Mouse (Mus musculus) intestine, embryonic 15.5 days (tissue): ENCODE results near the gene Cmklr1. TPM values are rescaled to one million over a fixed set of nuclear protein-coding genes. Genes with fewer than 3 reads are reported as not detected.

ENCODE experiments used
- ATAC-seq: fragments of 200-750 bp; cut with Nextera tagmentation; 2 replicates; pipeline ENCODE4 v1.8.0; 2017; ENCODE audit warnings: moderate TSS enrichment, moderate library complexity
- H3K27ac ChIP-seq: fragments of 300-500 bp; sonication (generic); 2 replicates; pipeline ENCODE4 v1.5.1; 2015; ENCODE audit warnings: mild to moderate bottlenecking, inconsistent platforms
- H3K27me3 ChIP-seq: fragments of 300-500 bp; sonication (generic); replicated peaks from 2 replicates; pipeline ENCODE4 v1.6.1; 2015; ENCODE audit warnings: inconsistent platforms
- H3K36me3 ChIP-seq: fragments of 300-500 bp; sonication (generic); 2 replicates; pipeline ENCODE4 v1.6.1; 2015; ENCODE audit warnings: inconsistent platforms
- H3K4me1 ChIP-seq: fragments of 300-500 bp; sonication (generic); replicated peaks from 2 replicates; pipeline ENCODE4 v1.6.1; 2015; ENCODE audit warnings: inconsistent platforms
- H3K4me2 ChIP-seq: fragments of 300-500 bp; sonication (generic); replicated peaks from 2 replicates; pipeline ENCODE4 v1.6.1; 2015; ENCODE audit warnings: mild to moderate bottlenecking, inconsistent platforms
- H3K4me3 ChIP-seq: fragments of 300-500 bp; sonication (generic); replicated peaks from 2 replicates; pipeline ENCODE4 v1.5.1; 2015; ENCODE audit warnings: inconsistent platforms
- H3K9ac ChIP-seq: fragments of 300-500 bp; sonication (generic); 2 replicates; pipeline ENCODE4 v1.6.1; 2015; ENCODE audit warnings: inconsistent platforms
- H3K9me3 ChIP-seq: fragments of 300-500 bp; sonication (generic); 2 replicates; pipeline ENCODE4 v1.6.1; 2016; ENCODE audit warnings: inconsistent platforms
- WGBS: fragments of 180-500 bp; shearing (Covaris S2); methylation state at CpG from one replicate; pipeline ENCODE4 v1.1.7; 2015; 5-methylcytosine and 5-hydroxymethylcytosine counted together
- polyA plus RNA-seq: library from polyadenylated mRNA; unstranded; fragments of >200 nt; fragmentation: Nextera tagmentation; extraction: Ambion mirVana; gene quantifications from 2 replicates; pipeline ENCODE4 v1.2.1, GENCODE M21; 2015

The Cmklr1 gene
- polyA plus RNA-seq, 1 experiment from 2014 or later = 3.7 TPM

GRCm38 (mm10) chr5:113611131-113611530, 39.1 kb downstream of the Cmklr1 start:
- no peak for ATAC-seq
- no peak overlapping the region for H3K27ac ChIP-seq

GRCm38 (mm10) chr5:113610490-113610889, 39.7 kb downstream of the Cmklr1 start:
- Histone ChIP-seq H3K27ac (0 out of 2 replicates have a peak overlapping the region, but pooled peaks have one; percentile 1), H3K36me3 (no peaks in the 10 kb centered on the region), H3K4me2 (no peak overlapping the region), H3K4me3 (no peak overlapping the region), H3K9me3 (no peaks in the 10 kb centered on the region), H3K4me1 (0 out of 2 replicates have a peak, but pooled peaks cover 5% of the 10 kb centered on the region), H3K27me3 (no peaks in the 10 kb centered on the region), H3K9ac (no peak overlapping the region)
- ATAC-seq = no peak
- 56% methylated on average over 6 of the region's 6 CpGs for WGBS

More at GRCm38 (mm10) chr5:113611131-113611530, 39.1 kb downstream of the Cmklr1 start:
- H3K4me3 ChIP-seq = no peak overlapping the region
- no peak overlapping the region for H3K9ac ChIP-seq
- 0 out of 2 replicates have a peak, but pooled peaks cover 5% of the 10 kb centered on the region for H3K4me1 ChIP-seq
- H3K36me3 ChIP-seq = no peaks in the 10 kb centered on the region
- 86% methylated on average over 6 of the region's 6 CpGs for WGBS
- no peaks in the 10 kb centered on the region for H3K27me3 ChIP-seq
- H3K9me3 ChIP-seq = no peaks in the 10 kb centered on the region
- no peak overlapping the region for H3K4me2 ChIP-seq

DNA sequence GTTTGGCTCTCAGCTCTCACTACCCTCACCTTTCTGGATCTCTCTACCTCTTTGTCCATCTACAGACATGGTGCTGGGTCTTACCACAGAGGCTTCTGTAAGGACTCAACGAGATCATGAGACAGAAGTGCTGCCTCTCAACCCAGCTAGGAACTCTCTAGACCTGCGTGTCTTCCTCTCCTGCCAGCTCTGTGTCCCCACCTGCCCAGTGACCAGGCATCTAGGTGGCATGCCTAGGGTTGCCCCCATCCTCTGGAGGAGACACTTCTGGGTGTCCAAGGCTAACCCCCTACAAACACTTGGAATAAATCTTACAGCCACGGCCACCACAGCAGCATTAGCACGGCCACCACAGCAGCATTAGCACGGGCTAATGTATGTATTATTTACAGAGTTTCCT, 40.3 kb downstream of the Cmklr1 start:
- Histone ChIP-seq H3K36me3 (no peaks in the 10 kb centered on the region), H3K27ac (no peak overlapping the region), H3K4me3 (no peak overlapping the region), H3K27me3 (no peaks in the 10 kb centered on the region), H3K4me1 (0 out of 2 replicates have a peak, but pooled peaks cover 5% of the 10 kb centered on the region), H3K4me2 (no peak overlapping the region), H3K9ac (no peak overlapping the region), H3K9me3 (no peaks in the 10 kb centered on the region)
- no peak for ATAC-seq
- 65% methylated on average over 5 of the region's 5 CpGs for WGBS

DNA sequence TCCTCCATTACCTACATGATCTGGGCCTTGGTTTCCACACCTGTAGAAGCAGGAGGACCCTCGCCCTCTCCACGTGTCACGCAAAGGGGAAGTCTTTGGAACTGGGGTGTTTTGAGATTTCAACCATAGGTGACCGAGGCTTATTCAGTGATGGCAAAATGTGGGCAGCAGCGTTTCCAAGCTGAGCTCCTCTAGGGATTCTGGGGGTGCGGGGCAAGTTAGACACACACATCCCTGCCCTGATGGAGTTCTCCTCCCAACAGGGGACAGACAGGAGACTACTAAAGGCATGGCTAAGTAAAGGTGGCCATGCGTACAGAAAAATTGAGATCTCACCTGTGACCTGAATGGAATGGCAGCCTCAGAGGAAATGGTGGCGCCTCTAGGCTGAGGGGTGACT, 41.7 kb downstream of the Cmklr1 start:
- Histone ChIP-seq H3K4me3 (no peak overlapping the region), H3K9me3 (no peaks in the 10 kb centered on the region), H3K9ac (no peak overlapping the region), H3K4me1 (0 out of 2 replicates have a peak, but pooled peaks cover 5% of the 10 kb centered on the region), H3K4me2 (0 out of 2 replicates have a peak overlapping the region, but pooled peaks have one; percentile 22), H3K36me3 (no peaks in the 10 kb centered on the region), H3K27me3 (no peaks in the 10 kb centered on the region), H3K27ac (no peak overlapping the region; the same call in 1 of the 2 replicates)
- no peak for ATAC-seq
- WGBS = 84% methylated on average over 8 of the region's 8 CpGs

- Histone ChIP-seq H3K36me3 (no peaks in the 10 kb centered on the region), H3K4me2 (peak overlapping the region; percentile 22; the same call in 1 of the 2 replicates), H3K9me3 (no peaks in the 10 kb centered on the region), H3K9ac (no peak overlapping the region; the same call in 1 of the 2 replicates), H3K4me1 (0 out of 2 replicates have a peak, but pooled peaks cover 5% of the 10 kb centered on the region), H3K4me3 (no peak overlapping the region), H3K27ac (peak overlapping the region; percentile 63), H3K27me3 (no peaks in the 10 kb centered on the region)
- WGBS = 26% methylated on average over 13 of the region's 13 CpGs
- no peak for ATAC-seq
These were observed 42.2 kb downstream of the Cmklr1 start for GRCm38 (mm10) chr5:113607941-113608431.

DNA sequence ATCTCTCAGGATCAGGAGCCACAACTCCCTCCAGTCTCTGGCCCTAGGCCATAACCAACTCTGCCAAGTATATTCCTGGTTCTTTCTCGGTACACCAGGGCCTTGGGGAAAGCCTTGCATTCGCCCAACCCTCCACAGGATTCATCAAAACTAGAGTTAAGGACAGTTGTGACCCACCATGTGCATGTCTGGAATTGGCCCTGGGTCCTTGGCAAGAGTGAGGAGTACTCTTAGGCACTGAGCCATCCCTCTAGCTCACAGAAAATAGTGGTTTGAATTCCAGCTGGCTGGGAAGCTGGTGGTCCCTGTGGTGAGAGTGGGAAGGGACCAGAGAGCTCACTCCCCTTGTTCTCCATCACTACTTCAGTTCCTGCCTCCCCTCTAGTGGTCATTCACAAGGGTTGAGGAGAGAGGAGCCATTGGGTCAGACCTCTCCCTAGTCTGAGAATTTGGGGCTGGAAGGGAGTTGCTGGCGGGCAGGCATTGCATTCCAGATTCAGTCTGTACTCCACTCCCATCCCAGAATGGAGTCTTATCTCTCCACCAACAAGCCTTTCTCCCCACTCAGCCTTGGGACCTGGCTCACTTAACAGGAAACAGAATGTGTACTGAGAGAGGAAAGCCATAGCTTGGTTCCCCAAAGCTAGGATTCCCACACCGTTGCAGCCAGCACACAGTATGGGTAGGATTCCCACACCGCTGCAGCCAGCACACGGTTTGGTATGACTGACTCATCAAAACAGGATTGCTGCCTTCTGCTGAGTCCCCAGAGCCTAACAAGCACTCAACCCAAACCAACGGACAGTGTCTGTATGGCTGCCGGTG, 43.1 kb downstream of the Cmklr1 start:
- Histone ChIP-seq H3K9me3 (no peaks in the 10 kb centered on the region), H3K36me3 (no peaks in the 10 kb centered on the region), H3K27me3 (no peaks in the 10 kb centered on the region), H3K9ac (no peak overlapping the region), H3K4me2 (no peak overlapping the region), H3K4me3 (no peak overlapping the region), H3K27ac (no peak overlapping the region), H3K4me1 (0 out of 2 replicates have a peak, but pooled peaks cover 5% of the 10 kb centered on the region)
- WGBS = 70% methylated on average over 8 of the region's 8 CpGs
- ATAC-seq = no peak

GRCm38 (mm10) chr5:113606121-113606520, 44.1 kb downstream of the Cmklr1 start:
- H3K4me2 ChIP-seq = no peak overlapping the region
- H3K27me3 ChIP-seq = no peaks in the 10 kb centered on the region
- no peaks in the 10 kb centered on the region for H3K36me3 ChIP-seq
- H3K4me3 ChIP-seq = no peak overlapping the region
- H3K9ac ChIP-seq = no peak overlapping the region
- H3K9me3 ChIP-seq = no peaks in the 10 kb centered on the region
- ATAC-seq = no peak
- 0 out of 2 replicates have a peak, but pooled peaks cover 5% of the 10 kb centered on the region for H3K4me1 ChIP-seq
- H3K27ac ChIP-seq = no peak overlapping the region
- 54% methylated on average over 3 of the region's 3 CpGs for WGBS

GRCm38 (mm10) chr5:113604758-113605157, 45.5 kb downstream of the Cmklr1 start:
- 0 out of 2 replicates have a peak, but pooled peaks cover 5% of the 10 kb centered on the region for H3K4me1 ChIP-seq
- WGBS = 60% methylated on average over 4 of the region's 4 CpGs
- H3K9me3 ChIP-seq = no peaks in the 10 kb centered on the region
- H3K36me3 ChIP-seq = no peaks in the 10 kb centered on the region
- no peak overlapping the region for H3K4me2 ChIP-seq
- no peak overlapping the region for H3K9ac ChIP-seq
- H3K4me3 ChIP-seq = no peak overlapping the region
- ATAC-seq = no peak
- no peaks in the 10 kb centered on the region for H3K27me3 ChIP-seq
- no peak overlapping the region for H3K27ac ChIP-seq

DNA sequence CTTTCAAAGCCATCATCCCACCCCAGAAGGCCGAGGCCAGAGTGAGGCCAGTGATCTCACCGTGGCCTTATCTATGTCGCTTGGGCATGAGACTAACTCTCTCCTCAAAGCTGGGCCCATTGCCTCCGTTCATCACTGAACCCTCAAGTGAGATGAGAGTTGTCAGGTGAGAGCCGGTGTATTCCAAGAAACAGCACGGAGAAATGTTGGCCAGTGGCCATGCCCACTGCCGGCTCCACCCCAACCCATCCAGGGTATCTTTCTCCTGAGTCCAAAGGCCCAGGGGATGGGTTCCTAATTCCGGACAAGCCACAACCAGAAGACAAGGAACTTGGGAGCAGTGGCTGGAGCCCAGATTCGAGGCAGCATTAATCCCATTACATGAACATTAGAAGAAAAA, 46.8 kb downstream of the Cmklr1 start:
- H3K4me1 ChIP-seq = 0 out of 2 replicates have a peak, but pooled peaks cover 5% of the 10 kb centered on the region
- no peaks in the 10 kb centered on the region for H3K9me3 ChIP-seq
- no peak overlapping the region for H3K4me3 ChIP-seq
- H3K9ac ChIP-seq = no peak overlapping the region
- H3K27ac ChIP-seq = no peak overlapping the region
- no peaks in the 10 kb centered on the region for H3K27me3 ChIP-seq
- no peak overlapping the region for H3K4me2 ChIP-seq
- H3K36me3 ChIP-seq = no peaks in the 10 kb centered on the region
- 82% methylated on average over 9 of the region's 9 CpGs for WGBS
- no peak for ATAC-seq

GRCm38 (mm10) chr5:113600803-113601202, 49.4 kb downstream of the Cmklr1 start:
- no peaks in the 10 kb centered on the region for H3K36me3 ChIP-seq
- no peaks in the 10 kb centered on the region for H3K4me1 ChIP-seq
- no peaks in the 10 kb centered on the region for H3K9me3 ChIP-seq
- H3K27ac ChIP-seq = no peak overlapping the region
- WGBS = 82% methylated on average over 4 of the region's 4 CpGs
- H3K27me3 ChIP-seq = no peaks in the 10 kb centered on the region
- no peak for ATAC-seq
- H3K9ac ChIP-seq = no peak overlapping the region
- no peak overlapping the region for H3K4me3 ChIP-seq
- no peak overlapping the region for H3K4me2 ChIP-seq

GRCm38 (mm10) chr5:113600181-113600580, 50.0 kb downstream of the Cmklr1 start:
- 66% methylated on average over 3 of the region's 3 CpGs for WGBS
- H3K4me2 ChIP-seq = no peak overlapping the region
- no peak for ATAC-seq

GRCm38 (mm10) chr5:113596780-113597353, 53.4 kb downstream of the Cmklr1 start:
- H3K9ac ChIP-seq = no peak overlapping the region
- H3K4me3 ChIP-seq = no peak overlapping the region
- no peaks in the 10 kb centered on the region for H3K36me3 ChIP-seq
- H3K27ac ChIP-seq = no peak overlapping the region
- ATAC-seq = no peak
- WGBS = 64% methylated on average over 9 of the region's 9 CpGs
- H3K9me3 ChIP-seq = no peaks in the 10 kb centered on the region
- no peak overlapping the region for H3K4me2 ChIP-seq
- H3K27me3 ChIP-seq = no peaks in the 10 kb centered on the region
- H3K4me1 ChIP-seq = no peaks in the 10 kb centered on the region

More at GRCm38 (mm10) chr5:113600181-113600580, 50.0 kb downstream of the Cmklr1 start:
- Histone ChIP-seq H3K4me1 (no peaks in the 10 kb centered on the region), H3K27me3 (no peaks in the 10 kb centered on the region), H3K9me3 (no peaks in the 10 kb centered on the region), H3K36me3 (no peaks in the 10 kb centered on the region), H3K4me3 (no peak overlapping the region), H3K27ac (no peak overlapping the region), H3K9ac (no peak overlapping the region)
